Mouse (Mus musculus) testis, adult 2 months (tissue): ENCODE data around the gene Col4a1. TPM values are rescaled to one million over a fixed set of nuclear protein-coding genes. Genes with fewer than 3 reads are reported as not detected.

ENCODE experiments used
- H3K27ac ChIP-seq: fragments of 200-500 bp; 2 replicates; pipeline ENCODE4 v1.5.1; 2012; ENCODE audit warnings: low read depth, low read length; ENCODE audit not compliant: control insufficient read depth, insufficient read depth
- H3K27me3 ChIP-seq: fragments of 200-500 bp; 2 replicates; pipeline ENCODE4 v1.6.1; 2012; ENCODE audit warnings: mild to moderate bottlenecking, low read length, moderate library complexity; ENCODE audit not compliant: control insufficient read depth, insufficient read depth
- H3K36me3 ChIP-seq: fragments of 200-500 bp; 2 replicates; pipeline ENCODE4 v1.6.1; 2012; ENCODE audit warnings: mild to moderate bottlenecking, low read length; ENCODE audit not compliant: control insufficient read depth, insufficient read depth
- H3K4me1 ChIP-seq: fragments of 200-500 bp; 2 replicates; pipeline ENCODE4 v1.6.1; 2012; ENCODE audit warnings: low read length; ENCODE audit not compliant: control insufficient read depth, insufficient read depth
- H3K4me3 ChIP-seq: fragments of 200-500 bp; 2 replicates; pipeline ENCODE4 v1.5.1; 2012; ENCODE audit warnings: low read depth, mild to moderate bottlenecking, low read length, moderate library complexity, mixed read lengths; ENCODE audit not compliant: control insufficient read depth
- CTCF ChIP-seq: fragments of 200-500 bp; IDR thresholded peaks from 2 replicates; pipeline ENCODE4 v1.5.1; 2012; ENCODE audit warnings: low read depth, mild to moderate bottlenecking, inconsistent platforms, low read length, moderate library complexity; ENCODE audit not compliant: control insufficient read depth, insufficient read depth, insufficient replicate concordance
- POLR2A ChIP-seq: fragments of 200-500 bp; IDR thresholded peaks from 2 replicates; pipeline ENCODE4 v1.6.1; 2012; ENCODE audit warnings: low read depth, mild to moderate bottlenecking, inconsistent platforms, low read length, moderate library complexity; ENCODE audit not compliant: control insufficient read depth
- polyA plus RNA-seq: library from polyadenylated mRNA; depleted of rRNA; stranded (reverse); fragments of >200 nt; gene quantifications from 2 replicates; pipeline ENCODE4 v1.2.3, GENCODE M21; 2012

Col4a1 gene
- polyA plus RNA-seq, 1 experiment, result 18.8 TPM

- no peaks in the 10 kb centered on the region for H3K27me3 ChIP-seq
- H3K27ac ChIP-seq, result no peak overlapping the region
- no peak overlapping the region for H3K4me3 ChIP-seq
- TF ChIP-seq CTCF (no peak), POLR2A (no peak)
- no peaks in the 10 kb centered on the region; the same call in 1 of the 2 replicates for H3K4me1 ChIP-seq
- H3K36me3 ChIP-seq, result no peaks in the 10 kb centered on the region
Measured at GRCm38 (mm10) chr8:11283217-11283616, 29.4 kb downstream of the Col4a1 start.

- TF ChIP-seq CTCF, result no peak
- no peak for TF ChIP-seq POLR2A
- Histone ChIP-seq H3K36me3 (no peaks in the 10 kb centered on the region), H3K27me3 (no peaks in the 10 kb centered on the region), H3K4me3 (no peak overlapping the region), H3K27ac (no peak overlapping the region), H3K4me1 (no peaks in the 10 kb centered on the region; the same call in 1 of the 2 replicates)
Measured at GRCm38 (mm10) chr8:11282696-11283095, 29.9 kb downstream of the Col4a1 start.

- no peaks in the 10 kb centered on the region; the same call in 1 of the 2 replicates for H3K4me1 ChIP-seq
- H3K27ac ChIP-seq, result no peak overlapping the region
- H3K27me3 ChIP-seq, result no peaks in the 10 kb centered on the region
- no peak overlapping the region for H3K4me3 ChIP-seq
- no peak for TF ChIP-seq CTCF
- TF ChIP-seq POLR2A, result no peak
- no peaks in the 10 kb centered on the region for H3K36me3 ChIP-seq
Measured at GRCm38 (mm10) chr8:11282139-11282538, 30.5 kb downstream of the Col4a1 start.

- no peak overlapping the region for H3K27ac ChIP-seq
- H3K36me3 ChIP-seq, result no peaks in the 10 kb centered on the region
- H3K27me3 ChIP-seq, result no peaks in the 10 kb centered on the region
- TF ChIP-seq POLR2A, result no peak
- no peak for TF ChIP-seq CTCF
- H3K4me1 ChIP-seq, result no peaks in the 10 kb centered on the region; the same call in 1 of the 2 replicates
- no peak overlapping the region for H3K4me3 ChIP-seq
Measured at GRCm38 (mm10) chr8:11280721-11281268, 31.8 kb downstream of the Col4a1 start.

GRCm38 (mm10) chr8:11279296-11279826, 33.3 kb downstream of the Col4a1 start:
- TF ChIP-seq CTCF (no peak), POLR2A (no peak)
- Histone ChIP-seq H3K4me3 (no peak overlapping the region), H3K36me3 (no peaks in the 10 kb centered on the region), H3K4me1 (no peaks in the 10 kb centered on the region; the same call in 1 of the 2 replicates), H3K27ac (no peak overlapping the region), H3K27me3 (no peaks in the 10 kb centered on the region)

GRCm38 (mm10) chr8:11278101-11278611, 34.5 kb downstream of the Col4a1 start:
- Histone ChIP-seq H3K4me3 (no peak overlapping the region), H3K36me3 (no peaks in the 10 kb centered on the region), H3K27ac (peak overlapping the region; percentile 28), H3K27me3 (no peaks in the 10 kb centered on the region), H3K4me1 (no peaks in the 10 kb centered on the region)
- no peak for TF ChIP-seq CTCF
- TF ChIP-seq POLR2A, result no peak

- Histone ChIP-seq H3K36me3 (no peaks in the 10 kb centered on the region), H3K4me3 (no peak overlapping the region), H3K4me1 (no peaks in the 10 kb centered on the region), H3K27me3 (no peaks in the 10 kb centered on the region), H3K27ac (peak overlapping the region; percentile 28; the same call in 1 of the 2 replicates)
- TF ChIP-seq POLR2A, result no peak
- no peak for TF ChIP-seq CTCF
Measured at GRCm38 (mm10) chr8:11277602-11278051, 35.0 kb downstream of the Col4a1 start.

GRCm38 (mm10) chr8:11276286-11276685, 36.3 kb downstream of the Col4a1 start:
- no peak for TF ChIP-seq POLR2A
- TF ChIP-seq CTCF, result no peak
- no peak overlapping the region for H3K27ac ChIP-seq
- no peaks in the 10 kb centered on the region for H3K4me1 ChIP-seq
- H3K4me3 ChIP-seq, result no peak overlapping the region
- no peaks in the 10 kb centered on the region for H3K36me3 ChIP-seq
- no peaks in the 10 kb centered on the region for H3K27me3 ChIP-seq
